Mouse (Mus musculus): ENCODE measurements around the gene Blnk.

DNA sequence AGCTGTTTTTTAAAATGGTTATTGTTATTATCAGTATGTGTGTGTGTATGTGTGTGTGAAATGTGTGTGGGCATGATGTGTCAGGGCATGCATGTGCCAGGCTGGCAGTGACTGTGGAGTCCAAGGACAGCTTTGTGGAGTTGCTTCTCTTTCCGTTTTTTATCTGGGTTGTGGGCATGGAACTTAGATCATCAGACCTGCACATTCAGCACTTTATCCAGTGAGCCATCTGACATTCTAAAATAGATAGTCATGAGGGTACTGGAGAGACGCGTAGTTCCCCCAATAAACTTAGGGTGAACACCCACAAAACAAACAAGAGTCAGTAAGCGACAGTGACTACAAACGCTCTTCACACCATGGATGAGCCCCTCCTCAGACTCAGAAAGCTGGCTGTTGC lies 979 bp downstream of the Blnk start:
- TF ChIP-seq USF1 (IDR thresholded peaks at IDR 0.05; ENCODE audit: low read depth, low read length) (no peak), POLR2A (IDR thresholded peaks at IDR 0.05; ENCODE audit: control insufficient read depth in 1 of 2, insufficient read depth in 1 of 2, low read depth in 1 of 2, low read length in 2 of 2, poor library complexity in 1 of 2) (no peak)
